Mouse (Mus musculus) testis, adult 2 months (tissue): Measurements from ENCODE around the gene Best2.

Source experiments
- CTCF ChIP-seq: fragments of 200-500 bp; IDR thresholded peaks from 2 replicates; pipeline ENCODE4 v1.5.1; 2012; ENCODE audit warnings: low read depth, mild to moderate bottlenecking, inconsistent platforms, low read length, moderate library complexity; ENCODE audit not compliant: control insufficient read depth, insufficient read depth, insufficient replicate concordance
- POLR2A ChIP-seq: fragments of 200-500 bp; IDR thresholded peaks from 2 replicates; pipeline ENCODE4 v1.6.1; 2012; ENCODE audit warnings: low read depth, mild to moderate bottlenecking, inconsistent platforms, low read length, moderate library complexity; ENCODE audit not compliant: control insufficient read depth

- TF ChIP-seq POLR2A (no peak), CTCF (no peak)
Observed at GRCm38 (mm10) chr8:84984294-84985048, 29.9 kb downstream of the Best2 start.
